Mouse (Mus musculus): ENCODE data around the gene Syde2. TPM values are rescaled to one million over a fixed set of nuclear protein-coding genes. Genes with fewer than 3 reads are reported as not detected.
A peak's percentile ranks its signal among the peaks of the same experiment; 100 is the strongest.

Syde2 gene
- 1.1 and 1.3 TPM in 2 replicates for polyA plus RNA-seq (2014; fragmentation: Nextera tagmentation; extraction: Ambion mirVana)

GRCm38 (mm10) chr3:145987268-145987969, at the start of gene Syde2:
TSS of gene Syde2 (plus strand) at chr3:145987870.
- Histone ChIP-seq H3K27me3 (ENCODE audit: control insufficient read depth, insufficient read depth, low read length) (peaks cover 17% of the 10 kb centered on the region), H3K27ac (ENCODE audit: low read depth, low read length) (no peak within 1 kb of the TSS), H3K9ac (ENCODE audit: low read length) (peak within 1 kb of the TSS; percentile 66), H3K9me3 (ENCODE audit: control insufficient read depth, low read length) (no peaks in the 10 kb centered on the region), H3K4me2 (ENCODE audit: low read depth) (peak within 1 kb of the TSS; percentile 81), H3K4me1 (ENCODE audit: control insufficient read depth, insufficient read depth, low read length) (peaks cover 5% of the 10 kb centered on the region), H3K36me3 (ENCODE audit: control insufficient read depth, insufficient read depth, low read length) (no peaks in the 10 kb centered on the region), H3K4me3 (ENCODE audit: low read depth, low read length) (peak within 1 kb of the TSS; percentile 65)
- DNase-seq (ENCODE audit: low spot score) (peak; percentile 86), ATAC-seq (ENCODE audit: insufficient read depth, low FRiP score, low TSS enrichment) (peak; percentile 84)
- WGBS = under 1% methylated on average over 41 of the region's 65 CpGs

DNA sequence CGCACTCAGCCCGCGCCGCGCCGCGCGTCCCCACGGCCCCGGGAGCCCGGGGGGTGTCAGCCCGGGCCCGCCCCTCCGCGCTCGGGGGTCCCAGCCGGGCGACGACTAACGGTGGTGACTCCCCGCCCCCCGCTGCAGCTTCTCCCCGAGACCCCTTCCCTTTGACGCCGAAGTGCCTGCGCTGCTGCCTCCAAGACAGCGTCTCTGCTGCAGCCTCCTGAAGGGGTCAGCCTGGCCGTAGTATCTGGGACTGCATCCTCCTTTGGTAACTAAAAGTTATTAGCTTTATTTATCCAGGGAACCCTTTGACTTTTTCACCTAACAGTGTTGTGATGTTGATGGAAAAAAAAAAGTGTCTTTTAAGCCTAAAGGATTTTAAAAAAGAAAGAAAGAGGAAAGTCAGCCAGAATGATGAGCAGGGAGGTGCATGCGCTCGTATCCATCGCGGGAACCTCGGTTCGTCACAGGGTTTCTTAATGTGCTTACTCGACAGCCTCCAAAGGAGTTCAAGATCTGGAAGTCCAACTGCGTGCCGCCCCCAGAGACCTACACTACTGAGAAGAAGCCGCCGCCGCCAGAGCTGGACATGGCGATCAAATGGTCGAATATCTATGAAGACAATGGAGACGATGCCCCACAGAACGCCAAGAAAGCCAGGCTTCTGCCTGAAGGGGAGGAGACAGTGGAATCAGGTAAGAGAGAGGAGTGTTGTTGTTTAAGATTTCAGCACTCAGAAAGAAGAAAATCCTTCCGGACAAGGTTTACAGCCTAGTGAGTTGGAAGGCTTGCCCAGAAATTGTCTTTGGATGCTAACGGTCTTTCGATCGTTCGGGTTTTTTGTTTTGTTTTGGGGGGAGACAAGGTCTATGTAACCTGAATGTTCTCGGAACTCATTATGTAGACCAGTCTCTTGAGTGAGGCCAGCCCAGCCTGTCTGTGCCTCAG, 49.0 kb upstream of the Syde2 start:
- ATAC-seq (ENCODE audit: insufficient read depth, low FRiP score, low TSS enrichment) (0 out of 2 replicates have a peak, but pooled peaks have one; percentile 20), DNase-seq (ENCODE audit: low spot score) (peak; percentile 24)
- Histone ChIP-seq H3K27ac (ENCODE audit: low read depth, low read length) (0 out of 2 replicates have a peak overlapping the region, but pooled peaks have one; percentile 54), H3K4me3 (ENCODE audit: low read depth, low read length) (peak overlapping the region; percentile 98), H3K9me3 (ENCODE audit: control insufficient read depth, low read length) (no peaks in the 10 kb centered on the region), H3K27me3 (ENCODE audit: control insufficient read depth, insufficient read depth, low read length) (no peaks in the 10 kb centered on the region), H3K36me3 (ENCODE audit: control insufficient read depth, insufficient read depth, low read length) (peaks cover 1% of the 10 kb centered on the region; the same call in 1 of the 2 replicates), H3K9ac (ENCODE audit: low read length) (peak overlapping the region; percentile 86), H3K4me2 (ENCODE audit: low read depth) (peak overlapping the region; percentile 50), H3K4me1 (ENCODE audit: control insufficient read depth, insufficient read depth, low read length) (peaks cover 8% of the 10 kb centered on the region)
- 20% methylated on average over 50 of the region's 50 CpGs for WGBS

- 90% methylated on average over 12 of the region's 12 CpGs for WGBS
- no peak for ATAC-seq (ENCODE audit: insufficient read depth, low FRiP score, low TSS enrichment)
- Histone ChIP-seq H3K27me3 (ENCODE audit: control insufficient read depth, insufficient read depth, low read length) (no peaks in the 10 kb centered on the region), H3K36me3 (ENCODE audit: control insufficient read depth, insufficient read depth, low read length) (peaks cover 1% of the 10 kb centered on the region; the same call in 1 of the 2 replicates), H3K27ac (ENCODE audit: low read depth, low read length) (no peak overlapping the region), H3K4me2 (ENCODE audit: low read depth) (peak overlapping the region; percentile 50), H3K4me3 (ENCODE audit: low read depth, low read length) (peak overlapping the region; percentile 98; the same call in 1 of the 2 replicates), H3K9me3 (ENCODE audit: control insufficient read depth, low read length) (no peaks in the 10 kb centered on the region), H3K4me1 (ENCODE audit: control insufficient read depth, insufficient read depth, low read length) (peaks cover 8% of the 10 kb centered on the region), H3K9ac (ENCODE audit: low read length) (no peak overlapping the region)
- DNase-seq (ENCODE audit: low spot score) = no peak
These were observed 48.3 kb upstream of the Syde2 start for GRCm38 (mm10) chr3:145939402-145939801.

GRCm38 (mm10) chr3:145939971-145940370, 47.7 kb upstream of the Syde2 start:
- no peaks in the 10 kb centered on the region for H3K27me3 ChIP-seq (ENCODE audit: control insufficient read depth, insufficient read depth, low read length)
- no peak overlapping the region for H3K27ac ChIP-seq (ENCODE audit: low read depth, low read length)
- no peak overlapping the region for H3K9ac ChIP-seq (ENCODE audit: low read length)
- no peaks in the 10 kb centered on the region for H3K9me3 ChIP-seq (ENCODE audit: control insufficient read depth, low read length)
- DNase-seq (ENCODE audit: low spot score) (no peak), ATAC-seq (ENCODE audit: insufficient read depth, low FRiP score, low TSS enrichment) (no peak)
- 83% methylated on average over 4 of the region's 4 CpGs for WGBS
- peaks cover 8% of the 10 kb centered on the region for H3K4me1 ChIP-seq (ENCODE audit: control insufficient read depth, insufficient read depth, low read length)
- H3K4me2 ChIP-seq (ENCODE audit: low read depth) = no peak overlapping the region
- peaks cover 2% of the 10 kb centered on the region; the same call in 1 of the 2 replicates for H3K36me3 ChIP-seq (ENCODE audit: control insufficient read depth, insufficient read depth, low read length)
- no peak overlapping the region for H3K4me3 ChIP-seq (ENCODE audit: low read depth, low read length)

DNA sequence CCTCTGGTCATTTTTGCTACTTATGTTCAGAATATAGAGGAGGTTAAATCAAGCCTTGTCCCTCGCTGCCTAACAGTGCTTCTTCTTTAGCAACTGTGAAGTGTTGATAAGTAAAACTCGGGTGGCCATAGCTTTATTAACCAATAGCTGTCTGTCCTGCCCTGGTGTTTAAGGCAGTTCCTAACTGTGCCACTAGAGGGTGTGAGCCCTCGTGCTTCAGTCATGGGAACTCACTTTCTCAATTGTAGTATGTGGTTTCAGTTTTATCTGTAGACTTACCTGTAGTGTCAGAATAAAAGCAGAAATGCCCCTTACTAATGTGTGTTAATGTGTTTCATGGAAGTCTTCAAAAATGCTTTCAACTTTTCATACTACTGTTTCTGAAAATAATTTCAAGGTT, 45.7 kb upstream of the Syde2 start:
- Histone ChIP-seq H3K36me3 (ENCODE audit: control insufficient read depth, insufficient read depth, low read length) (peaks cover 2% of the 10 kb centered on the region; the same call in 1 of the 2 replicates), H3K9me3 (ENCODE audit: control insufficient read depth, low read length) (no peaks in the 10 kb centered on the region), H3K4me1 (ENCODE audit: control insufficient read depth, insufficient read depth, low read length) (peaks cover 8% of the 10 kb centered on the region), H3K9ac (ENCODE audit: low read length) (no peak overlapping the region), H3K4me3 (ENCODE audit: low read depth, low read length) (no peak overlapping the region), H3K27me3 (ENCODE audit: control insufficient read depth, insufficient read depth, low read length) (no peaks in the 10 kb centered on the region), H3K27ac (ENCODE audit: low read depth, low read length) (no peak overlapping the region), H3K4me2 (ENCODE audit: low read depth) (no peak overlapping the region)
- WGBS = 21% methylated on average over 3 of the region's 3 CpGs
- peak; percentile 64 for DNase-seq (ENCODE audit: low spot score)
- ATAC-seq (ENCODE audit: insufficient read depth, low FRiP score, low TSS enrichment) = no peak

DNA sequence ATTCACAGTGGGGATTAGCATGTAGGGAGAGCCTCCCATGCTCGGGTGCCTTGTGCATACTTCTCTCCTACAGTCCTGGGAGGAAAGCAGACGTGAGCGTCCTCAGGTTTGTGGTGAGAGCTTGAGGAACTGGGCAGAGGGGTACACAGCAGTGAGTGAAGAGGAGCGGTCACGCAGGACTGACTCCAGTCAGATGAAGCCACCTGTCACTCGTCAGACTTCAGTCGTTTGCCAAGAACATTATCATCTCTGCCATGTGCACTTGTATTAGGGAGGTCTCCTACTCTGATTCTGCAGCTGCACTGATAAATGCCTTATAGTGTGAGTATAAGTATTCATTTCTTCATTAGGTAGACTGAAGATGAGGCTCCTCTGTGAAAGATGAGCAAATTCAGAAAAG, 43.3 kb upstream of the Syde2 start:
- H3K4me2 ChIP-seq (ENCODE audit: low read depth) = no peak overlapping the region
- H3K4me1 ChIP-seq (ENCODE audit: control insufficient read depth, insufficient read depth, low read length) = peaks cover 1% of the 10 kb centered on the region
- H3K27ac ChIP-seq (ENCODE audit: low read depth, low read length) = no peak overlapping the region
- WGBS = 87% methylated on average over 7 of the region's 7 CpGs
- DNase-seq (ENCODE audit: low spot score) = no peak
- peaks cover 2% of the 10 kb centered on the region; the same call in 1 of the 2 replicates for H3K36me3 ChIP-seq (ENCODE audit: control insufficient read depth, insufficient read depth, low read length)
- no peak overlapping the region for H3K4me3 ChIP-seq (ENCODE audit: low read depth, low read length)
- H3K27me3 ChIP-seq (ENCODE audit: control insufficient read depth, insufficient read depth, low read length) = no peaks in the 10 kb centered on the region
- H3K9me3 ChIP-seq (ENCODE audit: control insufficient read depth, low read length) = no peaks in the 10 kb centered on the region
- ATAC-seq (ENCODE audit: insufficient read depth, low FRiP score, low TSS enrichment) = no peak
- H3K9ac ChIP-seq (ENCODE audit: low read length) = no peak overlapping the region

GRCm38 (mm10) chr3:145945904-145946303, 41.8 kb upstream of the Syde2 start:
- DNase-seq (ENCODE audit: low spot score) = no peak
- no peaks in the 10 kb centered on the region for H3K9me3 ChIP-seq (ENCODE audit: control insufficient read depth, low read length)
- 89% methylated on average over 3 of the region's 3 CpGs for WGBS
- no peak overlapping the region for H3K4me2 ChIP-seq (ENCODE audit: low read depth)
- H3K4me1 ChIP-seq (ENCODE audit: control insufficient read depth, insufficient read depth, low read length) = 0 out of 2 replicates have a peak, but pooled peaks cover 3% of the 10 kb centered on the region
- H3K27me3 ChIP-seq (ENCODE audit: control insufficient read depth, insufficient read depth, low read length) = no peaks in the 10 kb centered on the region
- no peak for ATAC-seq (ENCODE audit: insufficient read depth, low FRiP score, low TSS enrichment)
- H3K27ac ChIP-seq (ENCODE audit: low read depth, low read length) = no peak overlapping the region
- H3K9ac ChIP-seq (ENCODE audit: low read length) = no peak overlapping the region
- peaks cover 2% of the 10 kb centered on the region; the same call in 1 of the 2 replicates for H3K36me3 ChIP-seq (ENCODE audit: control insufficient read depth, insufficient read depth, low read length)
- H3K4me3 ChIP-seq (ENCODE audit: low read depth, low read length) = no peak overlapping the region

DNA sequence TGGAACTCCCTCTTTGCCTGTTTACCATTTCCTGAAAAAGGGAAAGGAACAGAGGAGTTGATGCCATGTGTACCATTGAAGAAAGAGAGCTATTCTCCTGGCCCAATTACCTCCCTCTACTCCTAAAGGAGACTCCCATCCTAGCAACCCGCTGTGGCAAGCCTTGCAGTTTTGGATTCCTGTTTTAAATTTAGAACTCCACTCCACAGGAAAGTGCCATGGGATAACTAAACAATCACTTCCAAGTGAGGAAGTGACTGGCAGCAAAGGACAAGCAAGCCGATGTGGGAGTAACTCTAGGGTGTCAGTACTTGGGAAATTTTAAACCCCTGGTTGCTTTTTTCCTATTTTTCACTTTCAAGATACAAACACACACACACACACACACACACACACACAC, 41.0 kb upstream of the Syde2 start:
- no peak for ATAC-seq (ENCODE audit: insufficient read depth, low FRiP score, low TSS enrichment)
- Histone ChIP-seq H3K4me1 (ENCODE audit: control insufficient read depth, insufficient read depth, low read length) (0 out of 2 replicates have a peak, but pooled peaks cover 3% of the 10 kb centered on the region), H3K27me3 (ENCODE audit: control insufficient read depth, insufficient read depth, low read length) (no peaks in the 10 kb centered on the region), H3K4me2 (ENCODE audit: low read depth) (no peak overlapping the region), H3K9ac (ENCODE audit: low read length) (no peak overlapping the region), H3K4me3 (ENCODE audit: low read depth, low read length) (no peak overlapping the region), H3K27ac (ENCODE audit: low read depth, low read length) (no peak overlapping the region), H3K9me3 (ENCODE audit: control insufficient read depth, low read length) (no peaks in the 10 kb centered on the region), H3K36me3 (ENCODE audit: control insufficient read depth, insufficient read depth, low read length) (peaks cover 2% of the 10 kb centered on the region; the same call in 1 of the 2 replicates)
- no peak for DNase-seq (ENCODE audit: low spot score)
- 69% methylated on average over 2 of the region's 2 CpGs for WGBS

All from neural tube, embryonic 11.5 days (tissue).